Mouse (Mus musculus) thymus, adult 2 months (tissue): ENCODE results near the gene Atp2a2. TPM values are rescaled to one million over a fixed set of nuclear protein-coding genes. Genes with fewer than 3 reads are reported as not detected.

ENCODE experiments used
- DNase-seq: peaks from one replicate; pipeline ENCODE4 v3.0.0; 2021
- H3K27ac ChIP-seq: fragments of 200-500 bp; 2 replicates; pipeline ENCODE4 v1.5.1; 2012; ENCODE audit warnings: low read length, control low read depth; ENCODE audit not compliant: control insufficient read depth, insufficient read depth
- H3K27me3 ChIP-seq: fragments of 200-500 bp; 2 replicates; pipeline ENCODE4 v1.6.1; 2012; ENCODE audit warnings: mild to moderate bottlenecking, low read length, moderate library complexity, mixed read lengths; ENCODE audit not compliant: control insufficient read depth, insufficient read depth
- H3K36me3 ChIP-seq: fragments of 200-500 bp; 2 replicates; pipeline ENCODE4 v1.6.1; 2012; ENCODE audit warnings: mild to moderate bottlenecking, low read length, moderate library complexity; ENCODE audit not compliant: control insufficient read depth, insufficient read depth
- H3K4me1 ChIP-seq: fragments of 200-500 bp; replicated peaks from 2 replicates; pipeline ENCODE4 v1.6.1; 2012; ENCODE audit warnings: low read length; ENCODE audit not compliant: control insufficient read depth, insufficient read depth
- H3K4me3 ChIP-seq: fragments of 200-500 bp; 2 replicates; pipeline ENCODE4 v1.5.1; 2012; ENCODE audit warnings: mild to moderate bottlenecking, low read length, control low read depth, moderate library complexity; ENCODE audit not compliant: control insufficient read depth, insufficient read depth
- CTCF ChIP-seq: fragments of 200-500 bp; IDR thresholded peaks from 2 replicates; pipeline ENCODE4 v1.5.1; 2012; ENCODE audit warnings: mild to moderate bottlenecking, control low read depth, low read length, moderate library complexity, borderline replicate concordance; ENCODE audit not compliant: control insufficient read depth, poor library complexity, insufficient read depth; ENCODE audit errors: extremely low read depth
- POLR2A ChIP-seq: fragments of 200-500 bp; IDR thresholded peaks from 2 replicates; pipeline ENCODE4 v1.6.1; 2012; ENCODE audit warnings: mild to moderate bottlenecking, low read length, control low read depth, moderate library complexity; ENCODE audit not compliant: control insufficient read depth, poor library complexity, insufficient read depth; ENCODE audit errors: extremely low read depth
- WGBS: fragments of 180-500 bp; shearing (Covaris S2); methylation state at CpG from one replicate; pipeline ENCODE4 v1.1.7; 2018; 5-methylcytosine and 5-hydroxymethylcytosine counted together
- polyA plus RNA-seq: library from polyadenylated mRNA; depleted of rRNA; stranded (reverse); fragments of >200 nt; gene quantifications from 2 replicates; pipeline ENCODE4 v1.2.3, GENCODE M21; 2012

Atp2a2 gene
- polyA plus RNA-seq, 1 experiment = 175 TPM

DNA sequence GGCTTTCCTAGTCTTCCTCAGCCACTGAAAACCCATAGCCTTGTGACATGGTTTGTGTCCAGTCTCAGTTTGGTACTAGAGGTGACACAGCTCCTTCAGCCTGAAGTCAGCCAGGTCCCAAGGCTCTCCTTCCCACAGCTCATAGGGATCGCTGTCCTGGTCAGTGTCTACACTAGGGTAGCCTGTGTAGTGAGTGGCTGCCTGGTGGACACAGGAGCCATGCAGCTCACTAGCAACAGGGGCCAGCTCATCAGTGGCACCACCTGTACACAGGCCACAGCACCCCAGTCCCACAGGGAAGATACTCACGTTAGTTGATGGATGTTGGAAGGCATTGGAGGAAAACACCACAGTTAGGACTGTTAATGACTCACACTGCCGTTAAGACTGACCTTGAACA, 46.4 kb downstream of the Atp2a2 start:
- Histone ChIP-seq H3K4me1 (no peaks in the 10 kb centered on the region), H3K27me3 (no peaks in the 10 kb centered on the region), H3K4me3 (no peak overlapping the region), H3K27ac (no peak overlapping the region), H3K36me3 (peaks cover 62% of the 10 kb centered on the region)
- 99% methylated on average over 3 of the region's 3 CpGs for whole genome bisulfite sequencing
- DNase-seq = no peak
- TF ChIP-seq CTCF (no peak), POLR2A (no peak)

GRCm38 (mm10) chr5:122454883-122455282, 47.1 kb downstream of the Atp2a2 start:
- DNase-seq = no peak
- no peaks in the 10 kb centered on the region for H3K27me3 ChIP-seq
- H3K4me1 ChIP-seq = no peaks in the 10 kb centered on the region
- no peak overlapping the region for H3K4me3 ChIP-seq
- H3K36me3 ChIP-seq = peaks cover 55% of the 10 kb centered on the region
- no peak for TF ChIP-seq CTCF
- TF ChIP-seq POLR2A = no peak
- H3K27ac ChIP-seq = no peak overlapping the region
- WGBS = 94% methylated on average over 3 of the region's 3 CpGs

GRCm38 (mm10) chr5:122454442-122454841, 47.6 kb downstream of the Atp2a2 start:
- no peaks in the 10 kb centered on the region for H3K27me3 ChIP-seq
- peaks cover 51% of the 10 kb centered on the region for H3K36me3 ChIP-seq
- H3K4me1 ChIP-seq = no peaks in the 10 kb centered on the region
- DNase-seq = no peak
- H3K27ac ChIP-seq = no peak overlapping the region
- no peak overlapping the region for H3K4me3 ChIP-seq
- TF ChIP-seq POLR2A = no peak
- TF ChIP-seq CTCF = no peak
- 97% methylated on average over 4 of the region's 4 CpGs for WGBS

- H3K27me3 ChIP-seq = no peaks in the 10 kb centered on the region
- H3K27ac ChIP-seq = no peak overlapping the region
- peaks cover 39% of the 10 kb centered on the region for H3K36me3 ChIP-seq
- WGBS = 97% methylated on average over 6 of the region's 6 CpGs
- DNase-seq = no peak
- TF ChIP-seq POLR2A (no peak), CTCF (no peak)
- no peaks in the 10 kb centered on the region for H3K4me1 ChIP-seq
- no peak overlapping the region for H3K4me3 ChIP-seq
Measured at GRCm38 (mm10) chr5:122453188-122453587, 48.8 kb downstream of the Atp2a2 start.

GRCm38 (mm10) chr5:122452194-122452593, 49.8 kb downstream of the Atp2a2 start:
- Histone ChIP-seq H3K36me3 (peaks cover 29% of the 10 kb centered on the region), H3K27ac (no peak overlapping the region), H3K27me3 (no peaks in the 10 kb centered on the region), H3K4me1 (no peaks in the 10 kb centered on the region), H3K4me3 (no peak overlapping the region)
- no peak for TF ChIP-seq CTCF
- TF ChIP-seq POLR2A = no peak
- no peak for DNase-seq
- 93% methylated on average over 7 of the region's 7 CpGs for WGBS

DNA sequence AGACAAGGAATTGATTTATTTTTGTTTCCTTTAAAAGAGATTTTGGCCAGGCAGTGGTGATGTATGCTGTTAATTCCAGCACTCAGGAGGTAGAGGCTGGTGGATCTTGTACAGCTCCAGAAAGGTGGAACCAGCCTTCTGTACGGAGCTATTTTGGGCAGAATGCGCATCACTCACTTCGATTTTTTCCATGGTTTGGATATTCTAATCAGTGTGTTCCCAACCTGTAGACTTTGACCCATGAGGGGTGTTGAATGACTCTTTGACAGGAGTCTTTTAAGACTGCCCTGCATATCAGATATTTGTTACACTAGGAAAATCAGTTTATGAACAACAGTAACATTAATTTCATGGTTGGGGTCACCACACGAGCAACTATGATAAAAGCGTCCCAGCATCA, 50.7 kb downstream of the Atp2a2 start:
- DNase-seq = no peak
- TF ChIP-seq POLR2A (no peak), CTCF (no peak)
- Histone ChIP-seq H3K27ac (no peak overlapping the region), H3K4me3 (no peak overlapping the region), H3K27me3 (no peaks in the 10 kb centered on the region), H3K36me3 (peaks cover 25% of the 10 kb centered on the region), H3K4me1 (no peaks in the 10 kb centered on the region)
- 92% methylated on average over 5 of the region's 5 CpGs for WGBS

DNA sequence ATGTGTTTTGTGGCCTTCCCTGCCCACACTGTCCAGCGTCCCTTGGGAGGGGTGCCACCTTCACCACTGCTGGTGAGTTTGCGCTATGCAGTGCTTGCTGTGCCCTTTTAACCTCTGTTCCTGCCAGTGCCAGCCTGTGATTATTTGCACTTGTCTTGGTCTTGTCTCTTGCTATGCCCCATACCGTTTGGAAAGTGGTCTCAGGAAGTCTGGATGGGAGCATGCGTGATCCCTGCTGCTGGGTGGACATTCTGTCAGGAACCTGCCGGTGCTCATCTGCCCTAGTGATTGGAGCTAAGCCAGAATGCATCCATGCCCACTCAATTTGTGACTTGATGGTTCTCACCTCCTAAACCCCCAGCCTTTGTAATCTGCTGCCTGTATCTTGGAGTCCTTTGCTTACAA, 51.1 kb downstream of the Atp2a2 start:
- WGBS = 91% methylated on average over 5 of the region's 5 CpGs
- Histone ChIP-seq H3K36me3 (peaks cover 22% of the 10 kb centered on the region), H3K4me1 (no peaks in the 10 kb centered on the region), H3K27me3 (no peaks in the 10 kb centered on the region), H3K4me3 (no peak overlapping the region), H3K27ac (no peak overlapping the region)
- no peak for DNase-seq
- TF ChIP-seq POLR2A (no peak), CTCF (no peak)
